Mouse (Mus musculus) ES-Bruce4 (cell line): Measurements from ENCODE around the gene Fastk. TPM values are rescaled to one million over a fixed set of nuclear protein-coding genes. Genes with fewer than 3 reads are reported as not detected.
A peak's percentile ranks its signal among the peaks of the same experiment; 100 is the strongest.

Experiments used
- H3K27ac ChIP-seq: 2 replicates; pipeline ENCODE4 v1.5.1; 2012; ENCODE audit warnings: low read length, inconsistent platforms; ENCODE audit not compliant: insufficient read depth
- H3K27me3 ChIP-seq: 2 replicates; pipeline ENCODE4 v1.6.1; 2012; ENCODE audit warnings: mild to moderate bottlenecking, low read length, inconsistent platforms; ENCODE audit not compliant: control insufficient read depth, poor library complexity, insufficient read depth, severe bottlenecking
- H3K36me3 ChIP-seq: 2 replicates; pipeline ENCODE4 v1.6.1; 2012; ENCODE audit warnings: inconsistent platforms, mild to moderate bottlenecking, low read length, moderate library complexity; ENCODE audit not compliant: control insufficient read depth, poor library complexity, insufficient read depth, severe bottlenecking
- H3K4me1 ChIP-seq: one replicate; pipeline ENCODE4 v1.8.1; 2011; ENCODE audit warnings: low read length; ENCODE audit not compliant: control insufficient read depth, insufficient read depth
- H3K4me3 ChIP-seq: 2 replicates; pipeline ENCODE4 v1.5.1; 2011; ENCODE audit warnings: low read depth, mild to moderate bottlenecking, low read length
- H3K9ac ChIP-seq: 2 replicates; pipeline ENCODE4 v1.6.1; 2012; ENCODE audit warnings: low read depth, mild to moderate bottlenecking, inconsistent platforms; ENCODE audit not compliant: poor library complexity, severe bottlenecking
- H3K9me3 ChIP-seq: replicated peaks from 2 replicates; pipeline ENCODE4 v1.6.1; 2012; ENCODE audit warnings: mild to moderate bottlenecking, low read length, inconsistent platforms; ENCODE audit not compliant: control insufficient read depth, poor library complexity, insufficient read depth, severe bottlenecking
- CTCF ChIP-seq: IDR thresholded peaks from one replicate; pipeline ENCODE4 v1.8.1; 2011; ENCODE audit warnings: low read depth, low read length
- EP300 ChIP-seq: IDR thresholded peaks from 2 replicates; pipeline ENCODE4 v1.6.1; 2011; ENCODE audit warnings: low read depth, low read length; ENCODE audit not compliant: insufficient read depth
- POLR2A ChIP-seq: IDR thresholded peaks from one replicate; pipeline ENCODE4 v1.8.1; 2011; ENCODE audit warnings: low read length; ENCODE audit not compliant: insufficient read depth
- polyA plus RNA-seq: library from polyadenylated mRNA; stranded (reverse); fragments of >200 nt; gene quantifications from 2 replicates; pipeline ENCODE4 v1.2.4, GENCODE M21; 2011; ENCODE audit warnings: low read depth; ENCODE audit not compliant: missing spikeins, insufficient read depth, insufficient read length

Fastk gene
- polyA plus RNA-seq, 1 experiment, result 51.6 TPM

GRCm38 (mm10) chr5:24443204-24443603 lies 1.9 kb downstream of the Fastk start:
- Histone ChIP-seq H3K9me3 (no peaks in the 10 kb centered on the region), H3K27me3 (no peaks in the 10 kb centered on the region), H3K27ac (no peak overlapping the region), H3K36me3 (no peaks in the 10 kb centered on the region; the same call in 1 of the 2 replicates), H3K9ac (no peak overlapping the region), H3K4me3 (no peak overlapping the region), H3K4me1 (peaks cover 2% of the 10 kb centered on the region)
- TF ChIP-seq EP300 (no peak), CTCF (no peak), POLR2A (no peak)

GRCm38 (mm10) chr5:24442029-24442428 lies 3.1 kb downstream of the Fastk start:
- peaks cover 2% of the 10 kb centered on the region for H3K4me1 ChIP-seq
- no peaks in the 10 kb centered on the region for H3K9me3 ChIP-seq
- no peaks in the 10 kb centered on the region; the same call in 1 of the 2 replicates for H3K36me3 ChIP-seq

GRCm38 (mm10) chr5:24441187-24441586 lies 3.9 kb downstream of the Fastk start:
- no peaks in the 10 kb centered on the region for H3K27me3 ChIP-seq
- peaks cover 2% of the 10 kb centered on the region for H3K4me1 ChIP-seq
- no peak overlapping the region for H3K27ac ChIP-seq
- TF ChIP-seq CTCF (no peak), EP300 (no peak), POLR2A (no peak)
- no peaks in the 10 kb centered on the region; the same call in 1 of the 2 replicates for H3K36me3 ChIP-seq
- no peak overlapping the region for H3K4me3 ChIP-seq
- no peak overlapping the region for H3K9ac ChIP-seq
- no peaks in the 10 kb centered on the region for H3K9me3 ChIP-seq

More at GRCm38 (mm10) chr5:24442029-24442428, 3.1 kb downstream of the Fastk start:
- TF ChIP-seq POLR2A (no peak), CTCF (no peak), EP300 (no peak)
- no peak overlapping the region for H3K9ac ChIP-seq
- H3K27me3 ChIP-seq, result no peaks in the 10 kb centered on the region
- H3K4me3 ChIP-seq, result no peak overlapping the region
- no peak overlapping the region for H3K27ac ChIP-seq

DNA sequence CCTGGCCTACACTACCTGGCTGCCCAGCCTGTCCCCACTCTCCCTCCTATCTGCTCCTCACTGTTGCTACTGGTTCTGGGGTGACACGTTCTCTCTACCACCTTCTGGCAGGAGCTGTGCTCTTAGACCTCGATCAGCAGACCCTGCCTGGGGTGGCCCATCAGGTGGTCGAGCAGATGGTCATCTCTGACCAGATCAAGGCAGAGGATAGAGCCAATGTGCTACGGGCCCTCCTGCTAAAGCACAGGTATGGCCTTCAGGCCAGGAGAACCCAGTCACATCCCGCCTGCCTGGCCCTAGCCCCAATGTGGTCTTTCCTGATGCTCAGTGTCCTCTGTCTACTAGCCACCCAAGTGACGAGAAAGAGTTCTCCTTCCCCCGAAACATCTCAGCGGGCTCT lies 11.1 kb downstream of the Fastk start:
- Histone ChIP-seq H3K4me3 (0 out of 2 replicates have a peak overlapping the region, but pooled peaks have one; percentile 9), H3K36me3 (peaks cover 9% of the 10 kb centered on the region), H3K27ac (no peak overlapping the region), H3K9ac (no peak overlapping the region), H3K27me3 (no peaks in the 10 kb centered on the region), H3K4me1 (no peaks in the 10 kb centered on the region), H3K9me3 (no peaks in the 10 kb centered on the region)
- TF ChIP-seq CTCF, result no peak
- no peak for TF ChIP-seq EP300
- TF ChIP-seq POLR2A, result no peak

- no peaks in the 10 kb centered on the region for H3K27me3 ChIP-seq
- H3K4me3 ChIP-seq, result peak overlapping the region; percentile 58
- H3K9me3 ChIP-seq, result no peaks in the 10 kb centered on the region
- peak overlapping the region; percentile 30 for H3K9ac ChIP-seq
- peaks cover 10% of the 10 kb centered on the region for H3K4me1 ChIP-seq
- TF ChIP-seq EP300 (no peak), CTCF (no peak)
- H3K27ac ChIP-seq, result no peak overlapping the region
- H3K36me3 ChIP-seq, result peaks cover 9% of the 10 kb centered on the region
These were observed 16.5 kb downstream of the Fastk start for GRCm38 (mm10) chr5:24428596-24428995.

GRCm38 (mm10) chr5:24427981-24428402 lies 17.1 kb downstream of the Fastk start:
- H3K4me3 ChIP-seq, result peak overlapping the region; percentile 58
- H3K27ac ChIP-seq, result no peak overlapping the region
- no peaks in the 10 kb centered on the region for H3K27me3 ChIP-seq
- TF ChIP-seq CTCF, result no peak
- no peak for TF ChIP-seq EP300
- TF ChIP-seq POLR2A, result no peak
- no peaks in the 10 kb centered on the region for H3K9me3 ChIP-seq
- H3K4me1 ChIP-seq, result peaks cover 10% of the 10 kb centered on the region
- peaks cover 5% of the 10 kb centered on the region; the same call in 1 of the 2 replicates for H3K36me3 ChIP-seq
- peak overlapping the region; percentile 30 for H3K9ac ChIP-seq
